Mouse (Mus musculus) embryonic fibroblast, embryonic 13.5 days (primary cell): ENCODE measurements around the gene Eppin.

Experiments
- CTCF ChIP-seq: IDR thresholded peaks from 2 replicates; pipeline ENCODE4 v1.5.1; 2011; ENCODE audit warnings: mild to moderate bottlenecking, control low read depth, low read length, moderate library complexity, borderline replicate concordance; ENCODE audit not compliant: insufficient read depth
- POLR2A ChIP-seq: IDR thresholded peaks from 2 replicates; pipeline ENCODE4 v1.6.1; 2011; ENCODE audit warnings: low read depth, mild to moderate bottlenecking, control low read depth, low read length, moderate library complexity

DNA sequence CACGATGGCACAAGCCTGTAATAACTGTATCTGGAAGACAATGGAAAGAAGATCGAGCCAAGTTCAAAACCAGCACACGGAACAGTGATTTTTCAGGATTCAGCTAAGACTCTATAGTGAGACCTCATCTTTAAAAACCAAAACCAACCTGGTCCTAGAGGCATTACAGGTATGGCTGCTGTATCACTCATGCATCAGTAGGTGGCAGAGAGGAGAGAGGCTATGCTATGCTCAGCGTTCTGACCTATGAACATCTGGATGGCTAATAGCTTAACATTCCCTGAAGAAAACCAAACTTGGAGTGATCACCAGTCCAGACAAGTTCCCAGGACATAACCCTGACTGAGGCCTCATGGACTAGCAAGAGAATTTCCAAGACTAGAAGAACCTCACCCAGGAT, 28.4 kb upstream of the Eppin start:
- TF ChIP-seq POLR2A (no peak), CTCF (no peak)
